Mouse (Mus musculus) left cerebral cortex, postnatal 36 days (tissue): Measurements from ENCODE around the gene Dnajc25. TPM values are rescaled to one million over a fixed set of nuclear protein-coding genes. Genes with fewer than 3 reads are reported as not detected.

Experiments
- DNase-seq, 2 experiments: peaks; one replicate each; pipeline ENCODE4 v3.0.0; 2021 to 2022; ENCODE audit warnings: low spot score in 2 of 2, mixed read lengths in 1 of 2
- intact Hi-C: fragments of 180-260 bp; cut with DNase I; formaldehyde crosslinking; loops from one replicate; pipeline ENCODE4 v1.15.1; 2025
- total RNA-seq, 2 experiments: library from RNA; stranded (reverse); gene quantifications; 2 replicates each; pipeline ENCODE4 v1.2.3; 2021

Gene Dnajc25
- 1 to 10 TPM; 5.7 to 6.1 TPM for total RNA-seq

DNA sequence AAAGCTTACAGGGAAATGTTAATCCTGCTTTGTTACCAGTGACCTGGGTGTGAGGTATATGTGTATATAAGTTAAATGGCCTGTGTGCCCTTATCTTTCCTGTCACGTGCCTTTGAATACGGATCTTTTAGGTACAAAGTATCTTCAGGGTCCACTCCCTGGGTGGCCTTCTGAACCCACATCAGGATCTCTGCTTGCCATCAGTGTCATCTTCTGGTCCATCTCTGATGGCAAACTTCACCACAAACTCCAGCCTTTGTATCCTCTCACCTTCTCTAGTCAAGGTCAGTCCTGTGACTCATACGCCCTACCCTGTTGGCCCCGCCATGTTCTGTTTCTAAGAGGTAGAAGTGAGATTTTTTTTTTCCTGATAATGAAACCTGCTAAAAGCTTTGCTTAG is at the start of gene Dnajc25:
Dnajc25 (plus strand) TSS at position 301 of the 400 bp plus-strand sequence.
- intact Hi-C loops: loop anchor here (5.0 kb wide), 1 partner anchor 727 kb away; no protein-coding TSS in a partner anchor

DNA sequence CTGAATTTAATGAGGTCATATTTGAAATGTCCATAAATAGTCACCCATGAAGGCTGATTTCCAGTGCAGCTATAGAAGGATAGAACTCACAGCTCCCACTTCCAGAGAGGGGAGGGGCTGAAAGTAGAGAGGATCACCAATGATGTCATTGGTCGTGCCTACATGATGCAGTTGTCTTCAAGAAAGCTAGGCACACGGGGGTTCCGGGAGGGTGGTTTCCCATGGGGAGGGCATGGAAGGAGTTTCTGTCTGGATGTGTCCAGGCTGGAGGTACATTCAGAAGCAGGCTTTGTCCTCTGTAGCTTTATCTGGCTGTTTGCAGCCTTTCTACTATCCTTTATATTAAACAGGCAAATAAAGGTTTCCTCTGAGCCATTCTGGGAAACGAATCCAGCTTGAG is 46.5 kb upstream of the Dnajc25 start:
- DNase-seq: no peak
- intact Hi-C loops: no loop called here

More for the DNA sequence above, at the start of gene Dnajc25:
- no peak for DNase-seq

DNA sequence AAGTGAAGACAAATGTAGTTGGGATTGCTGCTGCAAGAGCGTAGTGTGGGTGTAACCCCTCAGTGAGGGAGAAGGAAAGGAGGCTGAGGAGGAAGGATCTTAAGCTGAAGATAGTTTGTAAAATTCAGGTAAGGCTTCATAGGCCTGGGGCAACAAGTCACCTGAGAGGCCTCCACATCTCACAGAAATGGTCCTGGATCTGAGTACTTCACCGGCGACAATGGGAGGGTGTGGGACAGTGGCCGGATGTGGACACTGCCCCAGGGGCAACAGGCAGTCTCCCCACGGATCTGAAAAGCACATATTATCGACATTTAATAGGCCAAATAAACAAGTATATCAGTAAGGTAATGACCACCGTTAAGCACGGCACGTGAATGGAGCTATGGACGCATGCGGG is 42.2 kb upstream of the Dnajc25 start:
- intact Hi-C loops: no loop called here
- no peak for DNase-seq

DNA sequence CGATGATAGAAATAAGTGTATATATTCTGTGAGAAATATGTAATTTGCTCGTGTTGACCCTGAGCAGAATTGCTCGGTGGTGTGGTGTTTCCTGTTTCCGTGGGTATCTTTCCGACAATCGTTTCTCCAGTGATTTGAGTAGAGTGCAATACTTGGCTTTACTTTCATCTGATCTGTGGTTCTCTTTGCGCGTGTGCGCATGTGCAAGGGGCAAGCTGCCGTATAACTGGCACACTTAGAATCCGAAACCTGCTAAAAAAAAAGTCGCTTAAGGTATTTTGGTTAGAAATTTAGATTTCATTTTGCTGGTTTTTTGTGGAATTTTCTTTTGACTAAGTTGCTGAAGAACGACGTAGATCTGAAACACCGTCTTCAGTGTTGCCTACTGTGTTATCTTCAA is 33.1 kb upstream of the Dnajc25 start:
- intact Hi-C loops: no loop called here

DNA sequence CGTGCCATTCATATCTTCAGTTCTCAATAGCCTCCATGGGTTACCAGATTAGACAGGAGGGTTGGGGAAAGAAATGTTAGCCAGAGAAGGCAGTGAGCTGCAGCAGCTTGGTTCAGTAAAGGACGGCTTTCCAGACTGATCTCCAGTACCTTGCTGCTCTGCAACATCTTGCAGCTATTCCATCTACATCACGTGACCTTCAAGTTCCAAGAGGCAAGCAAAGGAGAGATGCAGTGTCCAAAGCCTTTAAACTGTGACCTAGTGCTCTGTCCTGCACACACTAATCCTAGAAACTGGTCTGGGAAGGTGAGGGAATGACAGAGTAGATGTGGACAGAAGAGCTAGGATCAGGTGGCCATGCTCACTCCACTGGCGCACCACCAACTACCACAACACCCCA is 31.6 kb upstream of the Dnajc25 start:
- intact Hi-C loops: no loop called here
- no peak for DNase-seq

More for the DNA sequence above, 33.1 kb upstream of the Dnajc25 start:
- DNase-seq: no peak

DNA sequence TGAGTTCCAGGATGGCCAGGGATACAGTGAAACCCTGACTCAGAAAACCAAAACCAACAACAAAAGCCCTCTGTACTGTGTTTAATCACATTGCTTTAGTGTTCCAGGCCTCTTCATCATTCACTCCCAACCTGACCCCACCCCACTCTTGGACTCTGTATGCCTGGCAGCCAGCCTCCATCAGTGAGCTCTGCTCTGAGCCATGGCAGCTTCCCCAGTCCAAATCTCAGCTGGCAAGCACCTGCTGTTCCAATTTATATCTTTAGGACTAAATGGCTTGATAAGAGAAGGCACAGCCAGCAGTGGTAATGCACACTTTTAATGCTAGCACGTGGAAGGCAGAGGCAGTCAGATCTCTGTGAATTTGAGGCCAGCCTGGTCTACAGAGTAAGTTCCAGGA is 29.7 kb upstream of the Dnajc25 start:
- no peak for DNase-seq
- intact Hi-C loops: no loop called here

DNA sequence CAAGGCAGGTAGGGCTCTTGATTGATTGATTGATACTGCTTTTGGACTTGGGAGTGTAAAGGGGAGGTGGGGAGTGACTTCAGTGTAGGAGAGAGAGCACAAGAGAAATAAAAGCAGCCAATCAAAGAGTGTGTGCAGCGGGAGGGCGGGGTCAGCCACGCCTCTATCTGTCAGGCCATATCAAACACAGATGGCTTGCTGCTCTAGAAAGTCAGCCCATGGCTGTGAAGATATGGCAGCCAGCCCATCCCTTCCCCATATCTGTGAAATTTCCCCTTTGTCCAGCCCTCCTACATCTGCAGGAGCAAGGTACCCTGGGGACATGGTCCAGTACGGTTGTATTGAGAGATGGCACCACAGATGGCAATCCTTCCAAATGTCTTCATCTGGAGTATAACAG is 24.2 kb upstream of the Dnajc25 start:
- DNase-seq: no peak
- intact Hi-C loops: no loop called here

DNA sequence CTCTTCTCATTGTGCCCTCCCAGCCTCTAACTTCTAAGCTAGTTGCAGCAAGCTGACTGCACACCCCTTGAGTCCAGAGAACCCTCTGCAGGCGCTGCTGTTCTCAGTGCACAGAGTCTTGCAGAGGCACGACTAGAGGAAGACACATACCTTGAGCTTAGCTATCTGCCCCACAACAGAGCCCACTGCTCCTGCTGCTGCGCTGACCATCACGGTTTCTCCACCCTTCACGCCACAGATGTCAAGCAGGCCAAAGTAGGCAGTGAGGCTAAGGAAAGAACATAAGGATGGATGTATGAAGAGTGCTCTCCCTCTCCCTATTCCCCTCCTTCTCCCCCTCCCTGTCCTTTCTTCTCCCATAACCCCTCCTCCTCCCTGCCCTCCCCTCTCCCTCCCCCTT is 19.2 kb upstream of the Dnajc25 start:
- no peak for DNase-seq
- intact Hi-C loops: no loop called here

DNA sequence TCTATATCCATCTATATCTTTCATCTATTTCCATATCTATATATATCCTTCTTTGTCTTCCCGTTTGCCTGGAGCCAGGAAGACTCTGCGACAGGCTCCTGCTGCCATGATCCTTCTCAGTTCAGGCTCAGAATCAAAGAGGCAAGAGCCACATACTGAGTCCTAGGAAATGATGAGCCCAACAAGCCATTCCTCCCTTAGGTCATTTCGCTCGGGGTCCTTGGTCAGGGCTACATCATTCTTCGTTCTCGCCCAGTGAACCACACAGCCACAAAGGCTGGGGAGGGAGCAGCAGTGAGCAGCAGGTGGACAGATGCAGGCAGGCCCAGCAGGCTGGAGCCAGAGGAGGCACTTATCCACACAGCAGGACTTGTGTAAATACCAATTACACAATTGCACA is 13.4 kb upstream of the Dnajc25 start:
- DNase-seq: no peak
- intact Hi-C loops: no loop called here

DNA sequence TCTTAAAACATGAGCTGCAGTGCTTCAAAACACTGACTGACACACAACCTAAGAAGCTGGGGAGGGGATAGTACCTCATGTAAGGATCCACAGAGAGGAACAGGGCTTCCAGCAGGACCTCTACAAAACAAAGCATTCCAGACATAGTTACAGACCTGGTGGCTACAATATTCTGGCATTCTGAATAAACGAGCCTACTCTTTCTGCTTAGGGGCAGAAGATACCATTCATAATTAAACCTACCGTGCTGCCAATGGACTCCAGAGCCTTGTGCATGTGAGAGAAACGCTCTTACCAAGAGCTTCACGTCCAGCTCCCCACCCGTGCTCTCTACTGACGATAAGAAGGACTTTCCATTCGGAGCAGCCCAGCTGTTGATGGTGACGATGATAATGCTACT is 12.1 kb upstream of the Dnajc25 start:
- intact Hi-C loops: no loop called here
- no peak for DNase-seq

DNA sequence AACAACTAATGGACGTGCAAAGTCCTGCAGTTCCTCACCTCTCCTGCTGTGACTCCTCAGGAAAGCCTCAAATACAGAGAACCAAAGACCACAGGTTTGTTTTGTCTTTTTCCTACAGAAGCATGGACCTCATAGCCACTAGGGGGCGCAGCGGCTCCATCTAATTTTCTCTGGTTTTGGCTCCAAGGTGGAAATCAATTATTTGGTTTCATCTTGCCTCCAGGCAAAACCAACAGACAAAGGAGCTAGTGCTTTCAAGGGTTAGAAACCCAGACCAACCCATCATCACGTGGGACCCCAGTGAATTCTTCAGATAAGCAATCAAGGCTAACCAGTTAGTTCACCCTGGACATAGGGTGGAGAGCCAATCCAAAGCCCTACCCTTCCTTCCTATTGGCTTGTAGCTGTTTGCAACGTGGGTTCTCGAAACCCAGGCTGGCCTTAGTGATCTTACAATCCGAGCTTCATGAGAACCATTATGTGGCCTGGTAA is 9.7 kb upstream of the Dnajc25 start:
- DNase-seq: peak; percentile 54 to 76
- intact Hi-C loops: loop anchor here (2.0 kb wide), 1 partner anchor 52 kb away; no protein-coding TSS in a partner anchor

DNA sequence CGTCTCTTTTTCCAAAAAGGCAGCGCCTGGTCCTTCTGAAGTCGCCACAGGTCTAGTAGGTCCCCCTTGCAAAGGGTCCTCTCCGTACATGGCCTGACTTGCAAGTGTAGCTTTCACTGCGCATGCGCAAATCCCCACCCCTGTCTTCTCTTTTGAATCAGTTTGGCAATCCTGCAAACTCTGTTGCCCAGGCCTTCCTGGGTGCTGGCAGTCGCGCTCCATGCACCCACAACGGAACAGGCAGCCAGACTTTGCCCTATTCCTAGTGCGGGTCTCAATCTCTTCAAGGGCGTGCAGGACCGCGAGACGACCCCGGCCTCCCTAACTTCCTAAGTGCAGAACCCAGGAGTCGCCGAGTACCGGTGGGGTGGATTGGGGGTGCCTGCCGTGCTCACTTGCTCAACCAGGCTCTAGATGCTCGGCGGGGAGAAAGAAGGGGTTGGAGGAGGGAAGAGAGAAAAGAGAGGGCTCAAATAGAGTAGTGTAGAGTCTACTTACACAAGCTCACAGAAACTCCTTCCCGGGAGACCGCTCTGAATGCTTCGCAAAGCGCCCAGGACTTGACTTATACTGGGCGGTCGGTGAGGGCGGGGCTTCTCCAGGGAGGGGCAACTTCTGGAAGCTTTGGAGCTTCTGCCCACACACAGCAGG is 8.2 kb upstream of the Dnajc25 start, which contains the start of gene Ptgr1:
Ptgr1 (minus strand) TSS at position 580 of the 651 bp plus-strand sequence.
- intact Hi-C loops: no loop called here
- peak; percentile 71 to 72 for DNase-seq

DNA sequence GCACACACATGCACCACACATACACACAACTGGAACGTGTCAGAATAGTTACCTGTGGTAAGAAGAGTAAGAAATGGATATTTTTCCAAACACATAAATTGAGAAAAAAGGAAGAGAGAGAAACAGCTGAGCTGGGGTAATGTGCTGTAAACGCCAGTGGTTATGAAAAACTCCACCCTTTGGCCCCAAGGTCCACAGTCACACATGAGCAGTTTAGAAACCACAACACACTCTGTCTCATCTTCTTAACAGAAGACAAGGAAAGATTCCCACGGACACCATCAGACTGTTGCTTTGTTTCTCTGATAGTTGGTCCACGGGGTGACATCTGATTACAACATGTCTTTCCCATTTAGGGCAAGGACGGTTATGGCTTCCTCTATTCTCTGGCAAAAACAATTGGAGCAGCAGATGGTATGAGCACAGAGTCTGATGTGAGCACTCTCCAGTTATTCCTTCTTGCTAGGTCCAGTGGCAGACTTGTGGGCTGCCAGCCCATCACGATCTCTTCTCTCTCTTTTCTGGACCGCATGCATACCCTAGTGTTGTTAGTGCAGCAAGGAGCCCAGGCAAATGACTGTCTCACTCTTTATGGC is 5.5 kb upstream of the Dnajc25 start:
- DNase-seq: no peak
- intact Hi-C loops: no loop called here

DNA sequence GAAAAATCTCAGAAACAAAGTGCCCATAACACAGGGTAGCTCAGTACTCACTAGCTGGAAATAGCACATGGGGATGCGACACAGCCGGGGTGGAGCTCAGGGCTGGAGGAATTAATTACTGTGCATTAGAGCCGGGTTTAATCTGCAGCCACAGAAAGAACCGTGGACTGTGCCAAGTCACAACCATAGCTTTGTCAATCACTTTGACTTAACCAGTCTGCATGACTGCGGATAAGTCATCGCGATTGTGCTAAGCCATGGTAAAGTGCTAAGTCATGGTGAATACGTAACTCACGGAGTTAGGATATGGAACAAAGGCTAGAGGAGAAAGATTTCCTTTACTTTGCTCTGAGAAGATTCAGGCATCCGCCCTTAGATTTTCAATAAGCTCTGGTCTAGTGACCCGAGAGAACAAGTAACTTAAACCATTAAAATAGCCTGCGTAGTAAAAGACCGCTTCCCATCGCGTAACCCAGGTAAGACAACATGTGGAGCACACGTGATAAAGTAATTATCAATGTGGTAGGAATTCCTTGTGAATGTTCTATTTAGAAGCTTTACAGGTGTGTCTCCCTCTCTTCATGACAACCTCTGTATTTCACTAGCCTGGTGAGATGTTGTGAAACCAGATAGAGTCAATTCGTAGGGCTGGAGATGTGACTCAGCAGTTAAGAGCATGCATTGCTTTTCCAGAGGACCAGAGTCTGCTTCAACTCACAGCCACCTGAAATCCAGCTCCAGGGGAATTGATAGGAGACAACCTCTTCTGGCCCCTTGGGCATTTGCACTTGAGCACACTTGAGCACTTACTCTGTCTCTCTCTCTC is 4.0 kb upstream of the Dnajc25 start:
- DNase-seq: no peak
- intact Hi-C loops: no loop called here

DNA sequence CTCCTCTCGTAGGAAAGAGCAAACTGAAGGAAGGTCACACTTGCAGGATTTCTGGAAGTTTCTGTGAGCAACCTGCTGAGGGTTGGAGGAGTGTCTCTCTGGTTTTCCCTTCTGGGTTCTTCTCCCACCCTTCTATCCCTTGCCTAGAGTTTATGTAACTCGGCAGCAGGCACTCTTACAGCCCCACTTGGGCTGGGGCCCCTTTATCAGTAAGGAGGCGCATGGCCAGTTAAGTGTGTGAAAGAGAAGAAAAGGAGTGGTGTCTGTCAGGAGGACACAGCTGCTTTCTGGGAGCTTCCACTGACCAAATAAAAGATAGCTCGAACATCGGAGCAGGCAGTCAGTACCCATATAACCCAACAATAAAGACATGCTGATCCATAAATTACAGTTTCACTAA is 2.7 kb upstream of the Dnajc25 start:
- DNase-seq: no peak
- intact Hi-C loops: no loop called here

DNA sequence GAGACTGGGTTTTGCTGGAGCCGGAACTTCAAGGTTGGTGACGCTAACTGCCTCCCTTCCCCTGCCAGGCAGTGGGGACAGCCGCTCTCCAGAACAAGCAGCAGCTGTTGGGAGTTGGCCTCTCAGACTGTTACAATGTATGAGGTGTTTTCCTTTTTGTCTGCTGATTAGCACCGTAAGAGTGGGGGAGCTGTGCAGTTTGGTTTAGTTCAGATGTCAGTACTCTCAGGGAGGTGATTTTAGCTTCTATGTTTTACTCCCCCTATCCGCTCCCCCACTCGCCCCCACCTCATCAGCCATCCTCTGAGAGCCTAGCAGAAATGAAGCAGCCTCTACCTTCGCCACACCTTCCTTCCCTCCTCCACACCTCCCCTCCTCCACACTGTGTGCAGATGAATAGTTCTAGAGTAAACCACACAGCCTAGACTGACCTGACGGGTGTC is 410 bp downstream of the Dnajc25 start:
- intact Hi-C loops: loop anchor here (5.0 kb wide), 1 partner anchor 728 kb away; no protein-coding TSS in a partner anchor
- no peak for DNase-seq

DNA sequence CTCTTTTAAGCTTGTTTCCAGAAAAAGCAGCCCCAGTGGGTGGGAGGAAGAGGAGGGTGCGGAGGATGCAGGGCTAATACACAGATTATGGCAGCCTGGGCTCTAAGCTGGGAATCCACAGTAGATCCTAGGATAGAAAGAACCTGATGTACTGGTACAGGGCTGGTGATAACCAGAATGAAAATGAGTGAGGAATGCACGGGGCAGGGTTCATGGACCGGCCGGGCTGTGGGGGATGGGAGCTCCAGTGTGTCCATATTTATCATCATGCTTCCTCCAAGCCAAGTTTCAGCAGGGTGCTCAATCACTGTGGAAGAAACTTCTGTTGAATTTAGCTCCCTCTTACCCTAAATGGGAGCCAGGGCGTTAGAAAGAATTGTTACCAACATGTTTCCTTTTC is 2.2 kb downstream of the Dnajc25 start:
- DNase-seq: no peak
- intact Hi-C loops: loop anchor here (5.0 kb wide), 1 partner anchor 730 kb away; no protein-coding TSS in a partner anchor

DNA sequence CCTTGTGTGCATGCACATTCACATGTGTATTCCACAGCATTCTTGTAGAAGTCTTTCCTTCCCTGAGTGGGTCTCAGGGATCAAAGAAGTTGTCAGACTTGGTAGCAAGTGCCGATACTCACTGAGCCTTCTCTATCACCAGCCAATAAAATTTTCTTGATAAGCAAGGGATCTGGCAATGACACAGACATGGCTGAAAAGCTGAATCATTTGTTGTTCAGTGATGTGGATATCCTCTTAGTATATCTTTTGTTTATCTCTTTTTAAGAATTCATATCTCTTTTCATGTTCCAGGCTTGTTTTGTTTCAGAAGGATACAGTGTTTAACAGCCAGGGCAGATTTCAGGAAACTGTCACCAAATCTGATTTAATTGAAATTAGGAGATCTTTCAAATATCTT is 3.8 kb downstream of the Dnajc25 start:
- no peak for DNase-seq
- intact Hi-C loops: loop anchor here (5.0 kb wide), 1 partner anchor 731 kb away; no protein-coding TSS in a partner anchor

DNA sequence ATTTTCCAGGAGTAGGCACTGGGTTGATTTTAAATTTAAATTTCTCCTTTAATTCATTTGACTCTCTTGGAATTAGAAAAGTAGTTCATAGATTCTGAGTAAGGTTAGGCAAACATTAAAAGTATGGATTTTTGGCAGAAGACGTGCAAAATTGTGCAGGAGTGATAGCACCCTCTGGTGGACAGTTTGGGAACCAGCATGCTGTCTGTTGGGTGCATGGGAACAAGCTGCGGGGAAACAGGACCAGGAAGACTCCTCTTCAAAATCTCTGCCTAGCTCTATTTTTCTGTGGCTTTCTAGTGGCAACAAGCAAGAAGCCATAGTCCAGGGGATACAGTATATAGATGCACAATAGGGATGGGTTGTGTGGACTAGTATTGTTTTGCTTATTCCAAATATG is 4.8 kb downstream of the Dnajc25 start:
- intact Hi-C loops: loop anchor here (5.0 kb wide), 1 partner anchor 732 kb away; no protein-coding TSS in a partner anchor
- peak; percentile 63 to 74 for DNase-seq

DNA sequence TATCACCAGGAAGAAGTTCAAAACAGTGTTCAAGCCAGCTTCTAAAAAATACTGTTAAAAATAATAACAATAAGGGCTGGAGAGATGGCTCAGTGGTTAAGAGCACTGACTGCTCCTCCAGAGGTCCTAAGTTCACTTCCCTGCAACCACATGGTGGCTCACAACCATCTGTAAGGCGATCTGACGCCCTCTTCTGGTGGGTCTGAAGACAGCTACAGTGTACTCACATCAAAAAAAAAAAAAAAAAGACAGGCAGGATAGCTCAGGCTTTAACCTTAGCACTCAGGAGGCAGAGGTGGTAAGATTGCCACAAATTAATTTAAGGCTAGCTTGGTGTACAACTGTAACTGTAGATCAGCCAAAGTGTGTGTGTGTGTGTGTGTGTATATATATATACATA is 5.8 kb downstream of the Dnajc25 start:
- no peak for DNase-seq
- intact Hi-C loops: no loop called here
